Mouse (Mus musculus) limb, embryonic 11.5 days (tissue): ENCODE data around the gene Kcnj13. TPM values are rescaled to one million over a fixed set of nuclear protein-coding genes. Genes with fewer than 3 reads are reported as not detected.
A peak's percentile ranks its signal among the peaks of the same experiment; 100 is the strongest.

ENCODE experiments used
- ATAC-seq: fragments of 200-750 bp; cut with Nextera tagmentation; 2 replicates; pipeline ENCODE4 v1.8.0; 2017; ENCODE audit warnings: low read depth; ENCODE audit not compliant: insufficient number of reproducible peaks, low FRiP score, low TSS enrichment
- DNase-seq: peaks from one replicate; pipeline ENCODE4 v3.0.0-alpha.2; 2015; ENCODE audit warnings: low spot score
- H3K27ac ChIP-seq: fragments of 300-500 bp; sonication (generic); replicated peaks from 2 replicates; pipeline ENCODE4 v1.5.1; 2014; ENCODE audit warnings: low read depth, mild to moderate bottlenecking, low read length
- H3K27me3 ChIP-seq: fragments of 300-500 bp; sonication (generic); 2 replicates; pipeline ENCODE4 v1.6.1; 2014; ENCODE audit warnings: mild to moderate bottlenecking, low read length, mixed read lengths; ENCODE audit not compliant: control insufficient read depth, insufficient read depth
- H3K36me3 ChIP-seq: fragments of 300-500 bp; sonication (generic); 2 replicates; pipeline ENCODE4 v1.6.1; 2014; ENCODE audit warnings: mild to moderate bottlenecking, low read length, moderate library complexity, mixed read lengths; ENCODE audit not compliant: control insufficient read depth, insufficient read depth
- H3K4me1 ChIP-seq: fragments of 300-500 bp; sonication (generic); 2 replicates; pipeline ENCODE4 v1.6.1; 2014; ENCODE audit warnings: low read length, mixed read lengths; ENCODE audit not compliant: control insufficient read depth, insufficient read depth
- H3K4me2 ChIP-seq: fragments of 300-500 bp; sonication (generic); 2 replicates; pipeline ENCODE4 v1.6.1; 2014; ENCODE audit warnings: low read depth, mild to moderate bottlenecking, moderate library complexity; ENCODE audit not compliant: severe bottlenecking
- H3K4me3 ChIP-seq: fragments of 300-500 bp; sonication (generic); 2 replicates; pipeline ENCODE4 v1.5.1; 2014; ENCODE audit warnings: low read depth, low read length
- H3K9ac ChIP-seq: fragments of 300-500 bp; sonication (generic); 2 replicates; pipeline ENCODE4 v1.6.1; 2014; ENCODE audit warnings: mild to moderate bottlenecking, low read length
- H3K9me3 ChIP-seq: fragments of 300-500 bp; sonication (generic); 2 replicates; pipeline ENCODE4 v1.6.1; 2016; ENCODE audit warnings: low read length; ENCODE audit not compliant: control insufficient read depth
- WGBS: fragments of 180-500 bp; shearing (Covaris S2); extraction: QIAGEN DNeasy Blood & Tissue Kit; methylation state at CpG from one replicate; pipeline ENCODE4 v1.1.7; 2014; 5-methylcytosine and 5-hydroxymethylcytosine counted together
- polyA plus RNA-seq: library from polyadenylated mRNA; unstranded; fragments of >200 nt; fragmentation: Nextera tagmentation; extraction: Ambion mirVana; gene quantifications from 2 replicates; pipeline ENCODE4 v1.2.1, GENCODE M21; 2014

The Kcnj13 gene
- 0.44 and 1.9 TPM in 2 replicates for polyA plus RNA-seq

GRCm38 (mm10) chr1:87394594-87394993 lies at the start of gene Kcnj13:
TSS of gene Kcnj13 (minus strand) at chr1:87394729.
- Histone ChIP-seq H3K36me3 (peaks cover 4% of the 10 kb centered on the region; the same call in 1 of the 2 replicates), H3K4me3 (no peak within 1 kb of the TSS), H3K4me1 (no peaks in the 10 kb centered on the region), H3K9ac (no peak within 1 kb of the TSS), H3K4me2 (no peak within 1 kb of the TSS), H3K9me3 (no peaks in the 10 kb centered on the region), H3K27me3 (no peaks in the 10 kb centered on the region), H3K27ac (no peak within 1 kb of the TSS)
- WGBS = 40% methylated on average over 6 of the region's 6 CpGs
- no peak for ATAC-seq
- DNase-seq = no peak

DNA sequence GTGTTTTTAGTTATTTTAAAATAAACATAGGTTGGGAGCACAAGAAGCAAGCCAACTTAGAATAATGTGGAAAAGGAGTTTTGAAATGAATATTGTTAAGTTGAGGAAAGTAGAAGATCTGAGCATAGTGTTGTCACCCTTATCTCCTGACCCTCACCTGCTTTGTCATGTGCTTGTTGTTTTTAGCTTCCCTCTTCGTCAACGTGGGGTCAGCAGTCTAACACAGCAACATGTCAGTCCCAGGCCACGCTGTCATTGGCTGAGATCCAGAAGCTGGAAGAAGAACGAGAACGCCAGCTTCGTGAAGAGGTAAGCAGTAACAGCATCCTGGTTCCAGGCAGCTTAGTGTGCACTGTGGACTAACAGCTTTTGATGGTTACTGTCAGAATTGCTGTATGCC lies 42.1 kb upstream of the Kcnj13 start:
- no peaks in the 10 kb centered on the region for H3K27me3 ChIP-seq
- H3K4me3 ChIP-seq = no peak overlapping the region
- H3K9me3 ChIP-seq = no peaks in the 10 kb centered on the region
- peaks cover 13% of the 10 kb centered on the region for H3K36me3 ChIP-seq
- H3K9ac ChIP-seq = no peak overlapping the region
- no peaks in the 10 kb centered on the region for H3K4me1 ChIP-seq
- ATAC-seq (no peak), DNase-seq (no peak)
- no peak overlapping the region for H3K4me2 ChIP-seq
- H3K27ac ChIP-seq = no peak overlapping the region
- 88% methylated on average over 6 of the region's 6 CpGs for WGBS

DNA sequence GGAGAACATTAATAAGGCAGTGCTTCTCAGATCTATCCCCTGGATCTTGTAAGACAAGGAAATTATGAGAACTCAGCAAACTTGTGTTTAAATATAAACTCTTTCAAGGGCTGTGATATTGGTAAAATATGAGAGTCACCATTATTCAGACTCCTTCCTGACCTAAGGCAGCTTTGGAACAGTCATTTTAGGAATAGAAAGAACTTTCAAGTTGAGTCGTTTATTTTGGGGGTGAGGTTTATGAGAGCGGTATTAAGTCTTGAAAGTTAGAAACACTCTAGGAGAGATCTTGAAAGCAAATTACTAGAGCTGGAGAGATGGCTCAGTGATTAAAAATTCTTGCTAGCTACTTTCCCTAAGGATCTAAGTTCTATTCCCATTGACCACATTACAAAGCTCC lies 40.6 kb upstream of the Kcnj13 start:
- WGBS = 97% methylated on average over 2 of the region's 2 CpGs
- no peaks in the 10 kb centered on the region for H3K27me3 ChIP-seq
- no peak overlapping the region for H3K4me2 ChIP-seq
- H3K4me3 ChIP-seq = no peak overlapping the region
- peaks cover 13% of the 10 kb centered on the region for H3K36me3 ChIP-seq
- no peak overlapping the region for H3K27ac ChIP-seq
- no peak overlapping the region for H3K9ac ChIP-seq
- DNase-seq (no peak), ATAC-seq (no peak)
- H3K9me3 ChIP-seq = no peaks in the 10 kb centered on the region
- no peaks in the 10 kb centered on the region for H3K4me1 ChIP-seq

GRCm38 (mm10) chr1:87418733-87419132 lies 24.2 kb upstream of the Kcnj13 start:
- no peak overlapping the region for H3K4me3 ChIP-seq
- no peak overlapping the region for H3K27ac ChIP-seq
- H3K9ac ChIP-seq = no peak overlapping the region
- DNase-seq (peak; percentile 38), ATAC-seq (no peak)
- H3K4me2 ChIP-seq = no peak overlapping the region
- no peaks in the 10 kb centered on the region for H3K27me3 ChIP-seq
- H3K36me3 ChIP-seq = peaks cover 16% of the 10 kb centered on the region
- no peaks in the 10 kb centered on the region for H3K4me1 ChIP-seq
- 85% methylated on average over 4 of the region's 4 CpGs for WGBS
- H3K9me3 ChIP-seq = no peaks in the 10 kb centered on the region

DNA sequence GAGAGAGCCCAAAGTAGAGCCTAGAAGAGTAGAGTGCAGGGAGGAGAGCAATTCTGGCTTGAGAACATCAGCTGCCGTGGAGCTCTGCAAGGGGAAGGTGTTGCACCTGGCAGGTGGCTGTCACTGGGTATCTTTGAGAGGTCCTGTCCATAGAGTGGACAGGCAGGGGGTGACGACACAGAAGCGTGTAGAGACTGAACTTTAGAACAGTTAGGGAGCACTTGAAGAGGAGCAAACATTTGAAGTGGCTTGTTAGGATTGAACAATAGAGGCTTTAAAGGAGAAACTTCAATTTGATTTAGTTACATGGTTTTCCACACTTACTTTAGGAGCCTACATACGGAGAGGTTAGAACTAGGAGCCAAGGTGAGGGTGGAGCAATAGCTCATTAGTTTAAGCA lies 14.9 kb upstream of the Kcnj13 start:
- H3K27me3 ChIP-seq = no peaks in the 10 kb centered on the region
- H3K4me1 ChIP-seq = no peaks in the 10 kb centered on the region
- 93% methylated on average over 4 of the region's 4 CpGs for WGBS
- peaks cover 10% of the 10 kb centered on the region for H3K36me3 ChIP-seq
- DNase-seq = no peak
- H3K27ac ChIP-seq = no peak overlapping the region
- no peak overlapping the region for H3K9ac ChIP-seq
- no peaks in the 10 kb centered on the region for H3K9me3 ChIP-seq
- no peak overlapping the region for H3K4me3 ChIP-seq
- H3K4me2 ChIP-seq = no peak overlapping the region
- ATAC-seq = no peak

DNA sequence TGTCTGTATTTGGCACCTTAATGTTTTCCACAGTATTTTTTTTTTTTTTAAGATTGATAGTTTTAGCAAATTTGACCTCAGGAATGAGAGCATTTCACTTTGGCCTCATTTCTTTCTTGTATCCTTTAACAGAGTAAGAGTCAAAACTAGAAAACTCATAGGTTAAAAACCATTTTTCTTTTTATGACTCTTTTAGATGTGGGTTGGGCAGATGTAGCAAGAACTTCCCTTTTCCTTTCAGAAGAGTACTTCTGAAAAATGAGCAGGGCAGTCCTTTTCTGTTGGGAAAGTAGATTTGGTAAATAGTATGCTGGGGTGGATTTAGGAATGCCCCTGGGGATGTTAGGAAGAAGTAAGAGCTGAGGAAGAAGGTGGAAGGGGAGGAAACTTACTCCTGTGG lies 11.5 kb upstream of the Kcnj13 start:
- Histone ChIP-seq H3K27me3 (no peaks in the 10 kb centered on the region), H3K27ac (no peak overlapping the region), H3K9me3 (no peaks in the 10 kb centered on the region), H3K4me1 (no peaks in the 10 kb centered on the region), H3K4me3 (no peak overlapping the region), H3K4me2 (no peak overlapping the region), H3K9ac (no peak overlapping the region), H3K36me3 (peaks cover 10% of the 10 kb centered on the region)
- DNase-seq (no peak), ATAC-seq (no peak)

DNA sequence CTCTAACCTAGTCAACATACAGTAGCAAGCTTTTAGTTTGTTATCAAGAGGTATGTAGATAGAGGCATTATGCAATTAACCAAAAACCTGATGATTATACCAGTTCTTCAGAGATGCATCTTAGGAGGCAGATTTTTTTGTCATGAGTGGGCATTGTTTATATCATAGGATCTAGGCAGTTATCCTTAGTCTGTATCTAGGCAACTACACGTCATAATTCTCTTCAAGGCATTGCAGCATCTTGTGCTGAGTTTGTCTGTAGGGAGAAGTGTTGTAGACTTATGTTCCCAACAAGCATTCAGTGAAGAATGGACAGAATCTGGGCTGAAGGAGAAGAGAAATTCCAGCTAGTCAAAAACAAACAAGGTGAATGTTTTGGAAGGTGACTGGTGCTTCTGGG lies 10.2 kb upstream of the Kcnj13 start:
- Histone ChIP-seq H3K4me3 (no peak overlapping the region), H3K27ac (no peak overlapping the region), H3K9me3 (no peaks in the 10 kb centered on the region), H3K4me2 (no peak overlapping the region), H3K36me3 (peaks cover 10% of the 10 kb centered on the region), H3K4me1 (no peaks in the 10 kb centered on the region), H3K9ac (no peak overlapping the region), H3K27me3 (no peaks in the 10 kb centered on the region)
- DNase-seq = no peak
- ATAC-seq = no peak
- 98% methylated on average over 1 of the region's 1 CpGs for WGBS

DNA sequence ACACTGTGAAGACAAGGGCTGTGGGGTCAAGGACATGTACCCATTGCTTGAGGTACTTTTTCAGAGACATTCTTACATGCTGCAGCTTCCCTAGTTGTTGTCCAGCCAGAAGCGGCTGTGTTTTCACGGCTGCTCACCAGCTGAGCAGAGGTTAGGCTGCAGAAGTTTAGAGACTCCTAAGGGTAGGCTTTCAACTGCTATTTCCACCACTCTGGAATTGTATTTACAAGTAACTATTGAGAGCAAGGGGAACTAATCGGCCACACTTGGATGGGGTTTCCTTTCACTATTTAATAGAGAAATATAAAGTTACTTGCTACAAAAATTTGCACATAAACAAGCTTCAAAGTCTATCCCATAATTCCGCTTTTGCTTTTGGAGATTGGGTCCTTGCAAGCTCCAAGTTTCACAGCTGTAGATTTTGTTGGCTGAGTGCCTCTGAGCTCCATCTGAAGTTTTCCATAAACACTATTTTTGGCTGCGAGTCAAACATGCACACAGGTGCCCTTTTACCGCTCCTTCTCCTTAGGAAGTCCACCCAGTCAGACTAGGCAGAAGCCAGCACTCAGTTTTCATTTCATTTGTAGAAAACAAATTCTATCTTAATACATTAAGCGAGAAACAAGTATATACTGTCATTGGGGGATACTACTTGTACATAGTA lies 2.5 kb upstream of the Kcnj13 start:
- Histone ChIP-seq H3K27ac (no peak overlapping the region), H3K4me3 (no peak overlapping the region), H3K9me3 (no peaks in the 10 kb centered on the region), H3K4me2 (no peak overlapping the region), H3K4me1 (no peaks in the 10 kb centered on the region), H3K36me3 (no peaks in the 10 kb centered on the region; the same call in 1 of the 2 replicates), H3K9ac (no peak overlapping the region), H3K27me3 (no peaks in the 10 kb centered on the region)
- DNase-seq (no peak), ATAC-seq (no peak)
- 85% methylated on average over 7 of the region's 7 CpGs for WGBS
